Mouse (Mus musculus) bone marrow macrophage, adult 2 months (primary cell): ENCODE data around the gene Slc22a21. TPM values are rescaled to one million over a fixed set of nuclear protein-coding genes. Genes with fewer than 3 reads are reported as not detected.
"Not testable (repeated sequence)": the region's sequence is repeated elsewhere in the genome, so short reads cannot be mapped to it uniquely, and the experiment has no call there.

Source experiments
- H3K27ac ChIP-seq: 2 replicates; pipeline ENCODE4 v1.5.1; 2012; ENCODE audit warnings: low read depth, low read length; ENCODE audit not compliant: insufficient read depth
- H3K4me1 ChIP-seq: 2 replicates; pipeline ENCODE4 v1.6.1; 2012; ENCODE audit warnings: low read length; ENCODE audit not compliant: control insufficient read depth, insufficient read depth
- H3K4me3 ChIP-seq: 2 replicates; pipeline ENCODE4 v1.5.1; 2012; ENCODE audit warnings: mild to moderate bottlenecking, low read length, moderate library complexity; ENCODE audit not compliant: insufficient read depth
- CTCF ChIP-seq: IDR thresholded peaks from 2 replicates; pipeline ENCODE4 v1.5.1; 2012; ENCODE audit warnings: low read depth, mild to moderate bottlenecking, low read length, moderate library complexity
- POLR2A ChIP-seq: IDR thresholded peaks from 2 replicates; pipeline ENCODE4 v1.6.1; 2012; ENCODE audit warnings: mild to moderate bottlenecking, low read depth, low read length, borderline replicate concordance
- polyA plus RNA-seq: library from polyadenylated mRNA; stranded (reverse); fragments of >200 nt; gene quantifications from 2 replicates; pipeline ENCODE4 v1.2.4, GENCODE M21; 2012; ENCODE audit not compliant: missing spikeins, insufficient read depth, insufficient read length

The Slc22a21 gene
- polyA plus RNA-seq, 1 experiment = 10.3 TPM

DNA sequence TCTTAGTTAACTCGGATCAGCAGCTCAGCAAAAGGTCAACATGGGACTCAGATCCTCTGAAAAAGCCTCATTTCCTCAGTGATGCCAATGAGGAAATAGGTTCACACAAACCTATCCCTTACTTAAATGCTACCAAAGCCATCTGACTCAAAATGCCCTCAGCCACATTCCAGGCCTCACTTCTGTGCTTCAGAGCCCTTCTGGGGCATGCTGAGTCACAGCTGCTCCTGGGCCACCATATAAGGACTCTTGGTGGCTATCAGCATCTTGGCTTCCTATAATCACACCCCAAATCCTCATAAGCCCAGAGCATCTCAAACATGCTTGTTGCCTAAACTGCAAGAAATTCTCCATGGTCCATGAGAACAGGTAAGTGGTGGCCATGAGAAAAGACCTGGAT is 23.5 kb downstream of the Slc22a21 start:
- Histone ChIP-seq H3K4me3 (no peak overlapping the region), H3K4me1 (no peaks in the 10 kb centered on the region), H3K27ac (no peak overlapping the region)
- no peak for TF ChIP-seq CTCF
- TF ChIP-seq POLR2A = no peak

GRCm38 (mm10) chr11:53954653-53955052 is 25.5 kb downstream of the Slc22a21 start:
- TF ChIP-seq CTCF = no peak
- no peak for TF ChIP-seq POLR2A
- H3K4me1 ChIP-seq = no peaks in the 10 kb centered on the region
- no peak overlapping the region for H3K4me3 ChIP-seq
- no peak overlapping the region for H3K27ac ChIP-seq

GRCm38 (mm10) chr11:53950133-53950532 is 30.0 kb downstream of the Slc22a21 start:
- not testable (repeated sequence) for H3K4me1 ChIP-seq, H3K27ac ChIP-seq, H3K4me3 ChIP-seq

DNA sequence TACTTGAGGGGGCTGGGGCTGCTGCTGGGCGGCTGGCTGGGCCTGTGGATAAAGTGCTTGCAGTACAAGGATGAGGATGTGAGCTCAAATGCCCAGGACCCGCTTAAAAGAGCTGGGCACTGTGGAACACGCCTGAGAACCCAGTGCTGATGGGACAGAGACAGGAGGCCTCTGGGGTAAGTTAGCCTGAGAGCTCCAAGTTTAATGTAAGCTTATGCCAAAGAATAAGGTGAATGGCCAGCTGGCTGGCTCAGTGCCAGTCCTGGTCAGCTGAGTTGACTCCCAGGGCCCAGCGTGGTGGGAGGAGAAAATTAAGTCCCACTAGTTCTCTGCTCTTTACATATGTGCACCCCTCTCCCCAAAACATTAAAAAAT is 48.2 kb downstream of the Slc22a21 start:
- H3K4me3 ChIP-seq, H3K27ac ChIP-seq: not testable (repeated sequence)
- peaks cover 10% of the 10 kb centered on the region; the same call in 1 of the 2 replicates for H3K4me1 ChIP-seq

- Histone ChIP-seq H3K27ac (no peak overlapping the region), H3K4me3 (no peak overlapping the region), H3K4me1 (peaks cover 13% of the 10 kb centered on the region)
- TF ChIP-seq POLR2A = no peak
- peak; percentile 68 for TF ChIP-seq CTCF
Measured at GRCm38 (mm10) chr11:53931091-53931943, 48.8 kb downstream of the Slc22a21 start.

- Histone ChIP-seq H3K27ac (no peak overlapping the region), H3K4me3 (no peak overlapping the region), H3K4me1 (peaks cover 17% of the 10 kb centered on the region)
- TF ChIP-seq POLR2A = no peak
- no peak for TF ChIP-seq CTCF
Measured at GRCm38 (mm10) chr11:53929741-53930140, 50.4 kb downstream of the Slc22a21 start.

GRCm38 (mm10) chr11:53928585-53928984 is 51.5 kb downstream of the Slc22a21 start:
- H3K4me1 ChIP-seq = peaks cover 17% of the 10 kb centered on the region
- TF ChIP-seq CTCF = no peak
- TF ChIP-seq POLR2A = no peak
- no peak overlapping the region for H3K27ac ChIP-seq

DNA sequence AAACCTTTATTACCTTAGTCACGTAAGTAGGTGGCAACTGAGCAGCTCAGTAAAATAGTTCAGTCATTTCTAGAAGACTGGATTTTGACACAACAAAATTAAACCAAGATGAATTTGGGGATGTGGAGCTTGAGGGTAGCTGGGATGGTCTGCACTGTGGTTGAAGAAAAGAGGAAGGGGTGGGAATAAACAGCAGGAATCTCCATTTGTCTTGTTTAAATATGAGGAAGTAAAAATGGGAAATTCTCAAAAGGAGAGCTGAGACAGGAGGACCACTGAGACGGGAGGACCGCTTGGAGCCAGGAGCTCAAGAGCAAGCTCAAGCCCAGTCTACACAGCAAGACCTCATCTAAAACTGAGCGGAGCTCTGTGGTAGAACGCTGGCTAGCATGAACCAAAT is 53.8 kb downstream of the Slc22a21 start:
- Histone ChIP-seq H3K27ac (peak overlapping the region; percentile 26; the same call in 1 of the 2 replicates), H3K4me1 (peaks cover 15% of the 10 kb centered on the region), H3K4me3 (no peak overlapping the region)
- TF ChIP-seq CTCF (no peak), POLR2A (no peak)

More at GRCm38 (mm10) chr11:53928585-53928984, 51.5 kb downstream of the Slc22a21 start:
- no peak overlapping the region for H3K4me3 ChIP-seq

GRCm38 (mm10) chr11:53918851-53919250 is 61.3 kb downstream of the Slc22a21 start:
- TF ChIP-seq POLR2A (no peak), CTCF (no peak)
- H3K27ac ChIP-seq = no peak overlapping the region
- H3K4me3 ChIP-seq = no peak overlapping the region
- H3K4me1 ChIP-seq = no peaks in the 10 kb centered on the region

GRCm38 (mm10) chr11:53911011-53911410 is 69.1 kb downstream of the Slc22a21 start:
- H3K4me1 ChIP-seq = no peaks in the 10 kb centered on the region
- H3K4me3 ChIP-seq = no peak overlapping the region
- no peak for TF ChIP-seq POLR2A
- TF ChIP-seq CTCF = no peak
- no peak overlapping the region for H3K27ac ChIP-seq

DNA sequence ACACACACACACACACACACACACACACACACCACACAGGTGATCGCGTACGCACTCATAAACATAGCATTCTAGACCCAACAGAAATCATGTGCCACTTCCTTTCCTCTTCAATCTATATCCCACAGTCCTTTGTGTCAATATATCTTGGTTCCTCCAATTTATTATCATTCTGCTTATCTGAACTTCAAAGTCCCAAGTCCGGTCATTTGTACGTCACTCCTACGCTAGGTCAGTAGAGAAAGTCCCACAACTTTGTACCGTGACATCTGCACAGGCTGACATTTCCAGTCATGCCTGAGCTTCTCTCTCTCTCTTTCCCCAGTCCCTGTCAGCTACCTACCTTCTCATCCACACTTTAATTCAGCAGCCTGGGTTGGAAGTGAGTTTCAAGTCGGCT is 71.4 kb downstream of the Slc22a21 start:
- TF ChIP-seq CTCF (no peak), POLR2A (no peak)
- Histone ChIP-seq H3K27ac (no peak overlapping the region), H3K4me3 (no peak overlapping the region), H3K4me1 (no peaks in the 10 kb centered on the region)
